In genomic region chr6:42540681-42541080, GRCm38 (mm10) we compare ENCODE assay signal across 21 mouse cellular contexts. TPM values are rescaled to one million over a fixed set of nuclear protein-coding genes. Genes with fewer than 3 reads are reported as not detected.
"Had no signal": no experiment of that assay in that cellular context is flagged by ENCODE, and none has a peak within 500 bp of the region (broad histone marks: within the 10 kb centered on the region; RNA-seq: fewer than 3 reads in every experiment).

No protein-coding gene starts in this region.

- DNase-seq: kidney, postnatal 14 days; lung, adult 18-20 months; retina, postnatal 1 day; right cerebral cortex, postnatal 4 days; spleen, adult 18-20 months; thymus, adult 18-20 months; thymus, postnatal 14 days had no signal

- ATAC-seq: midbrain, embryonic 16.5 days had no signal

- H3K4me1 ChIP-seq: midbrain, embryonic 12.5 days; neural tube, embryonic 13.5 days had no signal

- H3K4me3 ChIP-seq: left cerebral cortex, adult 2 months; limb, embryonic 13.5 days; midbrain, embryonic 12.5 days; neural tube, embryonic 13.5 days had no signal

- H3K27ac ChIP-seq: left cerebral cortex, adult 2 months; limb, embryonic 13.5 days; liver, embryonic 14.5 days; midbrain, embryonic 12.5 days; neural tube, embryonic 13.5 days had no signal

RNA-seq across cellular contexts. Expression of gene Olfr455, which starts 6.7 kb away (rescaled TPM):
- total RNA-seq: layer of hippocampus, adult 8-10 months; layer of hippocampus, postnatal 25 days; left cerebral cortex, adult 2 months; left cerebral cortex, postnatal 14 days; liver, adult 2 months; megakaryocyte-erythroid progenitor cell, adult 5-6 weeks had no signal
- polyA plus RNA-seq: large intestine, adult 2 months; limb, embryonic 13.5 days; liver, adult 2 months; liver, embryonic 14.5 days; lung, embryonic 16.5 days; midbrain, embryonic 12.5 days; midbrain, embryonic 16.5 days; neural tube, embryonic 13.5 days; stomach, embryonic 14.5 days had no signal

RNA-seq across cellular contexts. Expression of gene Olfr456, which starts 53.7 kb away (rescaled TPM):
- total RNA-seq: layer of hippocampus, adult 8-10 months; layer of hippocampus, postnatal 25 days; left cerebral cortex, adult 2 months; left cerebral cortex, postnatal 14 days; liver, adult 2 months; megakaryocyte-erythroid progenitor cell, adult 5-6 weeks had no signal
- polyA plus RNA-seq: large intestine, adult 2 months; limb, embryonic 13.5 days; liver, adult 2 months; liver, embryonic 14.5 days; midbrain, embryonic 12.5 days; midbrain, embryonic 16.5 days; neural tube, embryonic 13.5 days; stomach, embryonic 14.5 days had no signal

RNA-seq across cellular contexts. Expression of gene Tcaf3, which starts 56.8 kb away (rescaled TPM):
- total RNA-seq: layer of hippocampus, adult 8-10 months; layer of hippocampus, postnatal 25 days; left cerebral cortex, adult 2 months; left cerebral cortex, postnatal 14 days; liver, adult 2 months; megakaryocyte-erythroid progenitor cell, adult 5-6 weeks had no signal
- polyA plus RNA-seq: large intestine, adult 2 months; limb, embryonic 13.5 days; liver, adult 2 months; liver, embryonic 14.5 days; lung, embryonic 16.5 days; midbrain, embryonic 12.5 days; midbrain, embryonic 16.5 days; neural tube, embryonic 13.5 days; stomach, embryonic 14.5 days had no signal
